Mouse (Mus musculus) neural tube, embryonic 13.5 days (tissue): ENCODE results near the gene Rabif. TPM values are rescaled to one million over a fixed set of nuclear protein-coding genes. Genes with fewer than 3 reads are reported as not detected.
"Not testable (repeated sequence)": the region's sequence is repeated elsewhere in the genome, so short reads cannot be mapped to it uniquely, and the experiment has no call there.

Experiments
- ATAC-seq: fragments of 200-750 bp; cut with Nextera tagmentation; 2 replicates; pipeline ENCODE4 v1.8.0; 2017; ENCODE audit warnings: low read depth, mild to moderate bottlenecking, moderate TSS enrichment, moderate library complexity
- H3K27ac ChIP-seq: fragments of 300-500 bp; sonication (generic); replicated peaks from 2 replicates; pipeline ENCODE4 v1.5.1; 2015; ENCODE audit warnings: moderate library complexity, mild to moderate bottlenecking, inconsistent platforms
- H3K27me3 ChIP-seq: fragments of 300-500 bp; sonication (generic); 2 replicates; pipeline ENCODE4 v1.6.1; 2015; ENCODE audit warnings: mild to moderate bottlenecking, inconsistent platforms
- H3K36me3 ChIP-seq: fragments of 300-500 bp; sonication (generic); 2 replicates; pipeline ENCODE4 v1.6.1; 2015; ENCODE audit warnings: mild to moderate bottlenecking, inconsistent platforms
- H3K4me1 ChIP-seq: fragments of 300-500 bp; sonication (generic); replicated peaks from 2 replicates; pipeline ENCODE4 v1.6.1; 2015; ENCODE audit warnings: inconsistent platforms
- H3K4me2 ChIP-seq: fragments of 300-500 bp; sonication (generic); 2 replicates; pipeline ENCODE4 v1.6.1; 2015; ENCODE audit warnings: inconsistent platforms, mild to moderate bottlenecking, moderate library complexity
- H3K4me3 ChIP-seq: fragments of 300-500 bp; sonication (generic); 2 replicates; pipeline ENCODE4 v1.5.1; 2015; ENCODE audit warnings: mild to moderate bottlenecking, inconsistent platforms
- H3K9ac ChIP-seq: fragments of 300-500 bp; sonication (generic); 2 replicates; pipeline ENCODE4 v1.6.1; 2015; ENCODE audit warnings: moderate library complexity, mild to moderate bottlenecking, inconsistent platforms
- H3K9me3 ChIP-seq: fragments of 300-500 bp; sonication (generic); 2 replicates; pipeline ENCODE4 v1.6.1; 2016; ENCODE audit warnings: inconsistent platforms
- WGBS: fragments of 180-500 bp; shearing (Covaris S2); methylation state at CpG from one replicate; pipeline ENCODE4 v1.1.7; 2015; 5-methylcytosine and 5-hydroxymethylcytosine counted together
- polyA plus RNA-seq: library from polyadenylated mRNA; unstranded; fragments of >200 nt; fragmentation: Nextera tagmentation; extraction: Ambion mirVana; gene quantifications from 2 replicates; pipeline ENCODE4 v1.2.1, GENCODE M21; 2015

Gene Rabif
- polyA plus RNA-seq, 1 experiment from 2014 or later, result 65.1 TPM

DNA sequence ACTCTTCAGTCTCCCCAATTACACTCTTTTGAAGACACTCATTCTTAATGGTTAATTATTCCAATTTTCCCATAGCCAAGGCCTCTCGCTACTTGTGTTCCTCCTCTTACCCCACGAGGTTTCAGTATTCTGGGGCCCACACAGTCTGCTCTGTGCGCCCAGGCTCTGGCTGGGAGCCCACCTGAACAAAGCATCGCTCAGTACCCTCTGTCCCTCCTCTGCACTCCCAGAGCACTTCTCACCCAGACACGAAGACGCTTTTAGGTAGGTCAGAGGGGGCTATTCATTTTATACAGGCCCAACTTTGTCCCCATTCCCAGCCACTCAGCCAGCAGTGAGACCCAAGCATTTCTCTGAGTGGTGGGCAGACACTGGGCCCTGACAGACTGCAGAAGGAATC lies 36.2 kb downstream of the Rabif start:
- H3K27ac ChIP-seq, result no peak overlapping the region
- H3K9me3 ChIP-seq, result no peaks in the 10 kb centered on the region
- peak; percentile 50; the same call in 1 of the 2 replicates for ATAC-seq
- no peak overlapping the region for H3K4me3 ChIP-seq
- no peaks in the 10 kb centered on the region for H3K27me3 ChIP-seq
- WGBS, result 70% methylated on average over 6 of the region's 6 CpGs
- H3K4me2 ChIP-seq, result no peak overlapping the region
- H3K4me1 ChIP-seq, result no peaks in the 10 kb centered on the region
- H3K36me3 ChIP-seq, result no peaks in the 10 kb centered on the region
- no peak overlapping the region for H3K9ac ChIP-seq

DNA sequence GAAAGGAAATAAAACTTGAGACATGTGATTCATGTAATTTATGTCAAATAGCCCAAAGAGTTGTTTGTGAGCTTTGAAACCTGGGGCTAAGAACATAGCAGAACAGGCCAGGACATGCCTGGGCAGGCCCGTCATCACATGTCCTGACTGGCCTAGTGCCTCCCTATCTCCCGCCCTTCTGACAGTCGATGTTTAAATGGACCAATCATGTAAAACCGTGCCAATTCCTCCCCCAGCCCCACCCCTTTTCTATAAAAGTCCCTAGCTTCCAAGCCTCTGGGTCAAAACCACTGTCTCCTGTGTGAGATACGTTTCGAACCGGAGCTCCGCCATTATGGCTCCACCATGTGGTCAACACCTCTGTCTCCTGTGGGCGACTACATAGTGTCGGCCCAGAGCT lies 39.3 kb downstream of the Rabif start:
- not testable (repeated sequence) for H3K4me1 ChIP-seq, ATAC-seq, H3K27ac ChIP-seq, H3K27me3 ChIP-seq, H3K9ac ChIP-seq, H3K4me2 ChIP-seq, H3K4me3 ChIP-seq, H3K9me3 ChIP-seq, H3K36me3 ChIP-seq
- WGBS, result 93% methylated on average over 10 of the region's 10 CpGs

DNA sequence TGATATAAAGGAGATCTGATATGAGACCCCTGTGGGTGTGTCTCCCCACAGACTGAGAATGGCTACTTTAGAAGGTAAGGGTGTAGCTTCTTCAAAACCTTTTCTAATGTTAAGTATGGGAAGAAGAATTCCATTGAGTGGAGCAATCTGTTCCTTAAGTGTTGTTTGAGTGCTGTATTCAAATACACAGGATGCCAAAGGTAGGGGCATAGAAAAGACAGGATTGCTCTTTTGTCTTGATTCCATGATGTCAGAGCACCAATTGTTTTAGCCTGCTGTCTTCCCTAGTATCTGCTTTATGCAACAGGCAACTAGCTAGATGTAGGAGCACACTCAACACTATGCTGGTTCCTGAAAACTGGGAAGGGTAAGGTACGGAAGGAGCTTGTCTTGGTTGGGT lies 40.6 kb downstream of the Rabif start:
- Histone ChIP-seq H3K4me3 (no peak overlapping the region), H3K27me3 (no peaks in the 10 kb centered on the region), H3K9me3 (no peaks in the 10 kb centered on the region), H3K9ac (no peak overlapping the region), H3K4me1 (no peaks in the 10 kb centered on the region), H3K27ac (no peak overlapping the region), H3K36me3 (no peaks in the 10 kb centered on the region), H3K4me2 (no peak overlapping the region)
- no peak for ATAC-seq
- WGBS, result 98% methylated on average over 1 of the region's 1 CpGs

DNA sequence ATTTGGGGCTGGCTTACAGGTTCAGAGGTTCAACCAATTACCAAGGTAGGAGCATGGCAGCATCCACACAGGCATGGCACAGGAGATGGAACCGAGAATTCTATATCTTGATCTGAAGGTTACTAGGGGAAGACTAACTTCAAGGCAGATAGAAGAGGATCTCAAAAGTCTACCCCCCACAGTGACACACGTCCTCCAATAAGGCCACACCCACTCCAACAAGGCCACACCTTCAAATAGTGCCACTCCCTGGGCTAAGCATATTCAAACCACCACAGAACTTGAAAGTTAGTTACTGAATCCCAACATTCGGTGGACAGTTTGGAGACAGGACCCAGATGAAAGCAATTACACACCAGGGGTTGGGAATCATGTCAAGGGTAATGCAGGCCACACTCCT lies 41.1 kb downstream of the Rabif start:
- H3K9me3 ChIP-seq, result no peaks in the 10 kb centered on the region
- H3K4me3 ChIP-seq, result no peak overlapping the region
- no peaks in the 10 kb centered on the region for H3K27me3 ChIP-seq
- H3K4me1 ChIP-seq, result no peaks in the 10 kb centered on the region
- H3K27ac ChIP-seq, result no peak overlapping the region
- no peak for ATAC-seq
- no peaks in the 10 kb centered on the region for H3K36me3 ChIP-seq
- 73% methylated on average over 3 of the region's 3 CpGs for WGBS
- no peak overlapping the region for H3K4me2 ChIP-seq
- no peak overlapping the region for H3K9ac ChIP-seq

DNA sequence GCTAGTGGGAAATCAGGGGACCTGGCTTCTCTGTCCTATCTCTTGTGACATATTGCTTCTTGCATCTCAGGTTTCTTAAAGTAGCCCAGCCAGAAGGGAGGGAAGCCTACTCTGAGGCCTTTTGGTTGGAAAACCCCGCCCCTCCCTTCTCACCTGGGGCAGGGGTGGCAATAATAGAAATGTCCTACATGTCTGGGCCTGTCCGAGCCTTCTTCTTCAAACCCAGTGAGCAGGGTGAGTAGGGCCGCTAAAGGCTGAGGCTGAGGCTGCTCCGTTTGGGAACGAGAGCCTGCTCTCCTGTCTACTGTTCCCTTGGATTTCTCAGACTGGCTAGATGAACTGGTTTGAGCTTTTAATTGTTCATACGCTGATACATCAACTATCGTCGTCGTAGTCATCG lies 46.2 kb downstream of the Rabif start:
- Histone ChIP-seq H3K9ac (no peak overlapping the region), H3K9me3 (peaks cover 8% of the 10 kb centered on the region), H3K4me2 (no peak overlapping the region), H3K27ac (no peak overlapping the region), H3K4me3 (no peak overlapping the region), H3K27me3 (no peaks in the 10 kb centered on the region), H3K4me1 (no peaks in the 10 kb centered on the region), H3K36me3 (no peaks in the 10 kb centered on the region)
- no peak for ATAC-seq
- 93% methylated on average over 10 of the region's 10 CpGs for WGBS

DNA sequence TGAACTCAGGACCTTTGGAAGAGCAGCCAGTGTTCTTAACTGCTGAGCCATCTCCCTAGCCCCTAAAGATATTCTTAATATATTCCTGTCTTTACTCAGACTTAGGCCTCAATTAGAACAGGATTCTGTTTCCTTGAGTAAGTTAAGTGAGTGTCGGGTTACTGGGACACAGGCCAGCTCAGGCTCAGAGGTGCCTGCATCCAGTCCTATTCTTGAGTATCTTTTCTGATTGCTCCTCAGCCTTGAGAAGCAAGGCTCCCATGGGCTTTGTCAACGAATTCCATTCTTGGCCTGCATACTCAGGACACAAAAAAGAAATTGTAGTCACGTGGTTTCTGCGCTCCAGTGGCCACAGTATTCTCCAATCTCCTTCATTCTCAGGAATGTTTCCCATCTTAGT lies 53.8 kb downstream of the Rabif start:
- Histone ChIP-seq H3K9me3 (peaks cover 8% of the 10 kb centered on the region), H3K4me3 (no peak overlapping the region), H3K9ac (no peak overlapping the region), H3K4me1 (no peaks in the 10 kb centered on the region), H3K27ac (no peak overlapping the region), H3K27me3 (no peaks in the 10 kb centered on the region), H3K4me2 (no peak overlapping the region), H3K36me3 (no peaks in the 10 kb centered on the region)
- ATAC-seq, result no peak
- 76% methylated on average over 4 of the region's 4 CpGs for WGBS

DNA sequence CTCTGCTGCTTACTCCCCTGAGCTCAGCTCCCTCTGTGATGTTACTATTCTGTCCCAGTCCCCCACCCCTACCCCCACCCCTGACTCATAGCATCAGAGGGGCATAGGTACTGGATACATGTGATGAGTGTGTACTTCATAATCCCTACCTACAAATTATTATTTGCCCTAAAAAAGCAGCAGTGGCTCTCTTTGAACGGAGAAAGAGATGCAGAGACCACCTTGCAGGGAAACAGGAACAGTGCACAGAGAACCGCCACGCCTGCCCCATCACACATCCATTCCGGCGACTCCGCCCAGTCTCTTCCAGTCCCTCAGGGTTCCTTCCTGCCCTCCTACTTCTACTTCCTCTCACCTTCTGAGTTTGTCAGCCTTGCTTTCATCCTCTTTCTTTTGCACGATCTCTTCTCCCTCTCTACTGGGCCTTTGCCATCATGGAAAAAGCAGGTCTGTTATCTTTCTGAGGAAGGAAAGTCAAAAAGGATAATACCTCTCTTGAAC lies 55.2 kb downstream of the Rabif start, which contains the start of gene Mgat4e:
TSS of gene Mgat4e (minus strand) at position 51 of the 501 bp plus-strand sequence.
- WGBS, result 52% methylated on average over 7 of the region's 7 CpGs

DNA sequence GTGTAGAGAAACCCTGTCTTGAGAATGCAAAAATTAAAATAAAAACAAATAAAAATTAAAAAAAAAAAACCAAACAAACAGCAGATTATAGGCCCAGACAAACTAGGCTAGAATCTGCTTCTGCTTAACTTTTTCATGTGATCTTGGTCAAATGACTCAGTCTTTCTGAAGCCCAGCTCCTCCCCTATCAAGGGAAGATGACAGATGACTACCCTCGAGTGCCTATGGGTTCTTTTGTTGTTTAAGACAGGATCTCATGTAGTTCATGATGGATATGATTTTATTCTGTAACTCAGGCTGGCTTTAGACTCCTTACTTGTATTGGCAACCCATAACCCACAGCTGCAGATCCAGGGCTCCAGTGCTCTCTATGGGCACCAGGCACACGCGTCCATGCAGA lies 57.4 kb downstream of the Rabif start:
- H3K27me3 ChIP-seq, result no peaks in the 10 kb centered on the region
- H3K4me1 ChIP-seq, result peaks cover 9% of the 10 kb centered on the region
- no peak for ATAC-seq
- H3K9ac ChIP-seq, result no peak overlapping the region
- 77% methylated on average over 3 of the region's 3 CpGs for WGBS
- no peaks in the 10 kb centered on the region for H3K9me3 ChIP-seq
- H3K4me2 ChIP-seq, result no peak overlapping the region
- H3K27ac ChIP-seq, result no peak overlapping the region
- H3K4me3 ChIP-seq, result no peak overlapping the region
- H3K36me3 ChIP-seq, result no peaks in the 10 kb centered on the region

More for the DNA sequence above, 55.2 kb downstream of the Rabif start, which contains the start of gene Mgat4e:
- Histone ChIP-seq H3K27me3 (no peaks in the 10 kb centered on the region), H3K4me2 (no peak within 1 kb of the TSS), H3K36me3 (no peaks in the 10 kb centered on the region), H3K9ac (no peak within 1 kb of the TSS), H3K4me3 (no peak within 1 kb of the TSS), H3K4me1 (no peaks in the 10 kb centered on the region), H3K9me3 (peaks cover 7% of the 10 kb centered on the region), H3K27ac (no peak within 1 kb of the TSS)
- ATAC-seq, result no peak

DNA sequence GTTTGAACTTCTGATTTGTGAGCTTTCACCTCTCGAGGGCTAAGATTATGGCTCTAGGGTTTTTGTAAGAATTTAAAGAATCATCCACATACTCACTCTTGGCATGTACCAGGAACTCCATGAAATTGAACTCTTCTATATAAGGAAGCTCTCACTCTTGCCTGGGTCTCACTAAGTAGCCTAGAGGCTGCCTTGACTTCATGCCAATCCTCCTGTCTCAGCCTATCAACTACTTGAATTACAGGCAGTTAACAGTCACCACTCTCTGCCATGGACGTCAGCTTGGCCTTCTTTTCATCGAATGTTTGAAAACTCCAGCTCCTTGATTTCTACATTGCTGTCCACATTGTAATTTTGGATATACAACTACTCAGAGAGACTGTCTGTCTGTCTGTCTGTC lies 57.9 kb downstream of the Rabif start:
- H3K4me1 ChIP-seq, result peaks cover 14% of the 10 kb centered on the region
- no peak overlapping the region for H3K4me3 ChIP-seq
- H3K9me3 ChIP-seq, result no peaks in the 10 kb centered on the region
- H3K27ac ChIP-seq, result no peak overlapping the region
- no peak overlapping the region for H3K9ac ChIP-seq
- H3K4me2 ChIP-seq, result no peak overlapping the region
- H3K27me3 ChIP-seq, result no peaks in the 10 kb centered on the region
- 57% methylated on average over 3 of the region's 3 CpGs for WGBS
- no peaks in the 10 kb centered on the region for H3K36me3 ChIP-seq
- ATAC-seq, result no peak

DNA sequence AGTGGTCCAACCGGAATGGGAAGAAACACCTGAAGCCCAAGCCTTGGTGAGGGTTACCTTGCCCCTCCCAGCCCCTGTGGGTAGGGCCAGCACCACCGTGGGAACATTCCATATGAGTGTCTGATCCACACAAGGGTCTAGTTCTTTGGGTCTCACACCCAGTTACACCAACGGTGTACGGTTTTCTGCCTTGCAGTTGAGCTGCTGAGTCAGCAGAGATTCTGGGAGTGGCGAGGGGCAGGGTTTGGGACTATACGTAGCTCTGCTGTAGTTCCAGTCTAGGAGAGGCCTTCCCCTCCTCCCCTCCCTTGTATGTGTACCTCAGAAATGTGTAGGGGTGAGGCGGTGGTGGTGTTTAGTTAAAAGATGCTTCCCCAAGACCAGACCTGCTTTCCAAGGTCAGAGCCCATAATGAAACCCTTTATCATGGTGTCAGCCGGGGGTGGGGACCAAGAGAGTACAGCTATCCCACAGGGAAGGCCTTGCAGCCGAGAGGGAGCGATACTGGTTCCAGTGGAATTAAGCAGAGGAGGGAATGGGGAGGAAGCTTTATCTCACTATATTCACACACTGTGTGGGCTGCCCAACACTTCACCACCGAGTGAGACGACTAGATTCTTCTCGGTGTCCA lies 60.9 kb downstream of the Rabif start:
- H3K9me3 ChIP-seq, result no peaks in the 10 kb centered on the region
- peak overlapping the region; percentile 96; the same call in 1 of the 2 replicates for H3K27ac ChIP-seq
- H3K27me3 ChIP-seq, result no peaks in the 10 kb centered on the region
- no peak overlapping the region for H3K9ac ChIP-seq
- 31% methylated on average over 13 of the region's 13 CpGs for WGBS
- H3K4me1 ChIP-seq, result peaks cover 22% of the 10 kb centered on the region
- H3K36me3 ChIP-seq, result no peaks in the 10 kb centered on the region
- peak overlapping the region; percentile 82 for H3K4me2 ChIP-seq
- no peak for ATAC-seq
- H3K4me3 ChIP-seq, result peak overlapping the region; percentile 71; the same call in 1 of the 2 replicates

DNA sequence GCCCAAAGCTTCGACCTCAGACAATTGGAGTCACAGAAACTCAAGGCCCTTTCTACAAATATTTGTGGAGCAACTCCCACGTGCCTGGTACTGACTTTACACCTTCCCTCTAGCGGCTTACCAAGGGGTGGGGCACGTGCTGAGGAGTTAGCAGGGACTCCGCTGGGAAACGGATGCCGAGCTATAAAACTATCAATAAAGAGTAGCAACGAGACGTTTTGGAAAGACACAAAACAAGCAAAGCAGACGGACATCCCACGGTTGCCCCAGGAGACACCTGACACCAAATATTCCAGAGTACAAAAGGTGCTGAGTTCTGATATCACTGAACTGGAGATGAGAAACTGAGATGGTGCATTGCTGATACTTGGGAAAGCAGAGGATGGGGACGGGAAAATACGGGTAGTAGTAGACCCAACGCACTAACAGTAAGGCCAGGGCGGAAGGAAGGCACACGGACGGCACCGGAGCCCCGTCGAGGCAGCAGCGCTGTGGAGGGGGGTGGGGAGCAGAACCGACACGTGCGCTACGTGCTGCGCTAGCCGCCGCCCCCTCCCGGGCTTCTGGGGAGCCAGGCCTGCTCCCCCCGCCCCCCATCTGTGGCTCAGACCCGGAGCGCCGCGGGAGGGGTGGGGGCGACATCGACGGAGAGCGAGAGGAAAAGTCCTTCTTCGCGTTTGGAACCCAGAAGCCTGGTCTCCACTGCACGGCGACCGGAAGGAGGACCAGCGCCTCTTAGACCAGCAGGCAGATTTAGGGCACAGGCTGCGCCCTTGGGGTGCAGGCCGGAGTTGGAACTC lies 61.6 kb downstream of the Rabif start:
- Histone ChIP-seq H3K27ac (peak overlapping the region; percentile 96), H3K36me3 (no peaks in the 10 kb centered on the region), H3K9me3 (no peaks in the 10 kb centered on the region), H3K4me2 (peak overlapping the region; percentile 82), H3K4me1 (peaks cover 22% of the 10 kb centered on the region), H3K27me3 (no peaks in the 10 kb centered on the region), H3K4me3 (peak overlapping the region; percentile 71), H3K9ac (peak overlapping the region; percentile 89)
- ATAC-seq, result peak; percentile 42
- WGBS, result under 1% methylated on average over 45 of the region's 46 CpGs

DNA sequence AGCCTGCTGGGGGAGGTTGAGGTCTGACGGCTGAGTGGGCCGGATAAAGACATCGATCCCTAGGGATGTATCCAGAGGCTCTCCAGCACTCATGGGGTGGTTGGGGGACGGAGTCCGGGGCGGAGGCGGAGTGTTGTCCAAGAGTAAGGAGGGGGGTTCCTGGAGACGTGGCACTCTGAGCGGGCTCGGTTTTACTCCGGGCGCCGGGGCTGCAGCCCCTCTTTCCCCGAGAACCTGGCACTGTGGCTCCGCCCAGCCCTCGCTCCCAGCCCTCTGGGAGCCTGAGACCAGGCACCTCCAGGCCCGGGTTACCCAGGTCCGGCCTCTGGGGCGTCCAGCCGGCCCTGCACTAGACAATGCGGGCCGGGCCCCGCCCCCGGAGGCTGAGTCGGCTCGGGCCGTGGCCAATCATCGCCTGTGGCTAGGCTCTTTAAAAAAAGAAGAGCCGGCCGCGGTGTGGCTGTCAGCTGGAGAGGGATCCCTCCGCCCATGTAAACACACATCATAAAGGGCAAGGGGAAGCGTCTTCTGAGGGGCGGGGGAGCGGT lies 62.3 kb downstream of the Rabif start:
- Histone ChIP-seq H3K36me3 (no peaks in the 10 kb centered on the region), H3K4me1 (peaks cover 23% of the 10 kb centered on the region), H3K27ac (peak overlapping the region; percentile 96), H3K4me2 (peak overlapping the region; percentile 82), H3K9ac (peak overlapping the region; percentile 89), H3K4me3 (peak overlapping the region; percentile 71), H3K9me3 (no peaks in the 10 kb centered on the region), H3K27me3 (no peaks in the 10 kb centered on the region)
- ATAC-seq, result peak; percentile 94
- under 1% methylated on average over 35 of the region's 35 CpGs for WGBS
